Mouse (Mus musculus) lung, postnatal 4 days (tissue): ENCODE results near the gene Zfp131.

Experiments used
- DNase-seq, 2 experiments: peaks; one replicate each; pipeline ENCODE4 v3.0.0; 2021

The Zfp131 gene

DNA sequence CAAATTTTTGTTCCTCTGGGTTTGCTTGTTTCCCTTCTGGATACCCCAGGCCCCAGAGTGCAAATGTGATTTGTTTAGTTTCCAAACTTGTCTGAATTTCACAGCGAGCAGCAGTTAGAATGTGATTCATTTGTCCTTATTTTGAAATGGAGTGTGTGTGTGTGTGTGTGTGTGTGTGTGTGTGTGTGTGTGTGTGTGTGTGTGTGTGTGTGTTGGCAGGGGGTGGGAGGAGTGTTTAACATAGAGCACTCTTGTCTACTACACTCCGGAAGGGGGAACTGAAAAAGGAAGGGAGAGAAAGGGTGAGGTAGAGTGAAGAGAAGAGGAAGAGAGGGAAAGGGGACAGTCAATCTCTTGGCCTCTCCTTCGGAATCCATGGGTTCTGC is 36.1 kb downstream of the Zfp131 start:
- no peak for DNase-seq

DNA sequence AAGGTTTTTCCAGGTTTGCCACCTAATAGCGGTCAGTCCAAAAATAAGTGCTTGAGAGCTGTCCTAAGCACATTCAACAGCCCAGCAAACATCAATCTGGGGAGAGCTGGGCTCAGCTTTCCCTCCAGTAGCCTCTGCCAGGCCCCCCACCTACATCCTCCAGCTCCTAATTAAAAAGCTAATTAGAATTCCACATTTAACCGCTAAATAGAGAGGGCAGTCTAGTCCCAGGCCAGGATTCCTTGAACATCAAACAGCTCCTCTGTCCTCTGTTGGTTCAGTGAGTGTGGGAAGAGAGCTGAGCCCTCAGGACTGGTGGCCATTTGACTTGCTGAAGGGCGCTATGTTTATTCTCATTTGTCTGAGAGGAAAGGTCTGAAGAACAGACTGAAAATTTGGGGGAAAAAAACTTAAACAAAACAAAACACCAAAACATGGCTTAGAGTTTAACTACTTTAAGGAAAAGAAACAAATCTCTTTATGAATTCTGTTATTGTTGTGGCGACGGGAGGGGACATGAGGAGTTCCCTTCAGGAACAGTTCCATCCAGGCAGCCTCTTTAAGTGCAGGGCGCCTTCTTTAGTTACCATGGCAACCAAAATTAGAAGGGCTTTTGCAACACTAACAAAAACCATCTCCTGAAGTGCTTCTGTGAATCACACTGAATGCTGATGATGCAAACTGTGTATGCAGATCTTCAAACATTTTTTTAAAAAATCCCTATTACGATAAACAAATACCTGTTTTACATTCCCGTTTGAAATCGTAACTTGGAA is 36.6 kb downstream of the Zfp131 start:
- no peak for DNase-seq

DNA sequence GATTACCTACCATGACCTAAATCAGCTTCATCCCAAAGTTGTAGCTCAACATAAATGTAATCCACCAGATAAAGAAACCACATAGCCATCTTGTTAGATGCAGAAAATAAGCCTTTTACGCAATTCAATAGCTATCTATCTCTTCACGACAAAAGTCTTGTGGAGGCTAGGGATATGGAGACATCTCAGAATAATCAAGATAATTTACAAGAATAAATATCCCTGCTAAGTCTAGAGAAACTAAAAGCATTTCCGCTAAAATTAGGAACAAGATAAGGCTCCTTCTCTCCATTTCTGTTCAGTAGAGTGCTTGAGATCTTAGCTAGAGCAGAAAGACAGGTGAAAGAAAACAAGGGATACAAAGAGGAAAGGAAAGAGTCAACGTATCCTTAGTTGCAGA is 43.8 kb downstream of the Zfp131 start:
- DNase-seq: no peak

DNA sequence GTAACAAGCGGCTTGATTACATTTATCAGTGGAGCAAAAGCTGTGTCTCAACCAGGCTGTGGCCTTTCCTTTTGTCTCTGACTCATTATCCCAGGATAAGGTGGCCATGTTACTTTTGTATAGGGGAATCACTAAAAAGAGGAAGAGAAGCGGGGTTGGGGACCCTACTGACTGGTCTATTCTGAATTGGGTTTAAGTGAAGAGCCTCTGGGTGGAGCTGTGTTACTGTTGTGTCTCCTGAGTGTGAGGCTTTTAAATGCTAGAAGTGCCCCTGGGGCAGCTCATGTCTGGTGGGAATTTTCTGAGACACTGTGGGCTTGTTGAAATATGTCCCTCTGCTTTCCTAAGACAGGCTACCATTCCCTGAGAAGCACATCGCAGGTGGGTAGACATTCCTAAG is 47.2 kb downstream of the Zfp131 start:
- DNase-seq: no peak

DNA sequence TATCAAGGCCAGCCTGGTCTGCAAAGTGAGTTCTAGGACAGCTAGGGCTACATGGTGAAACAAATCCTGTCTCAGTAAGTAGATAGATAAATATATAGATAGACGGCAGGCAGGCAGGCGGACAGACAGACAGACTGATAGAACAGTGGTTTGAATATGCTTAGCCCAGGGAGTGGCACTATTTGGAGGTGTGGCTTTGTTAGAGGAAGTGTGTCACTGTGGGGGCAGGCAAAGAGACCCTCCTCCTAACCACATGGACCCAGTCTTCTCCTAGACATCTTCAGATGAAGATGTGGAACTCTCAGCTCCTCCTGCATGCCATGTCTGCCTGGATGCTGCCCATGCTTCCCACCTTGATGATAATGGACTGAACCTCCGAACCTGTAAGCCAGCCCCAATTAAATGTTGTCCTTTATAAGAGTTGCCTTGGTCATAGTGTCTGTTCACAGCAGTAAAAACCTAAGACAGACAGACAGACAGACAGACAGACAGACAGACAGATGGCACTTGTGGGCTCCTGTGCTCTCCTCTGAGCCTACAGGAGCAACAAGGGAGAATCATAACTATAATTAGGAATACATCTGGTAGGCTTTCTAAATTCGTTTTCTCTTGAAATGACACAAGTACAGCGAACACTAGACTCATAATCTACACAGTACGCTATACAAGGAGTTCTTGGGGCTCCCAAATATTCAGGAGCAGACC is 47.8 kb downstream of the Zfp131 start:
- DNase-seq: no peak

DNA sequence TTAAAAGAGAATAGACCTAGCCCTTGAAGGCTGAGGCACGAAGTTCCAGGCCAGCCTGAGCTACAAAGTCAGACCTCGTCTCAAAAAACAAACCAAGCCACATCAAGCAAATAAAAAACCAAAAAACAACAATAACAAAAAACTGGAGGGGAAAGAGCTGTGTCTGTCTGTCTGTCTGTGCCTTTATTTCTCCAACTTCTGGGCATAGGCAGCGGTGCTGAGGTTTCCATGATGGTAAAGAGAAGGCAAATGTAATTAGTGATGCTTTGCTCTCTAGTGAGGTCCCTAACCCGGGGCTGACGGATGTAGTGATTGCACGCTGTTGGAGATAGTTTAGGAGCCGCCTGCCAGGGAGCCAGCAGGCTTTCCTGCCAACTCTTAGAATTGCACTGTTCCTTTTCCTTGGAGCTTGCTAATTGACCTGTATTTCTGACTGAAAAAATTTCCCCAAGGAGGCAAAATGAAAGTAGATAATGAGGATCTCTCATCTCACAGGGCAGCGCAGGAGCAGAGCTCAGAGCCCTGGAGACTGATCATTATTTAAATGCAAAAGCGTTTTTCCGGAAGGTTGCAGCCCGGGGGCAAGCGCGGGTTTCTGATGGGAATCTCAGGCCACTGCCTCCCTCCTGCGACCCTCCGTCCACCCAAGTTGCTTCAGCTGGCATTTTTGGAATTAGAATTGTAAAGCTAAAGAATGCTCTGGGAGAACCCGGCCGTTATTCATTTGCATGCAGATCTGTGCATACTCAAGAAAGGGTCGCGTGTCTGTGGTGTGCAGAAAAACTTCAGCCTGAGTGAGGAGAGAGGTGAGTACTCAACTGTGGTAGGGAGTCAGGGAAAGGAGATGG is 49.1 kb downstream of the Zfp131 start:
- no peak for DNase-seq

DNA sequence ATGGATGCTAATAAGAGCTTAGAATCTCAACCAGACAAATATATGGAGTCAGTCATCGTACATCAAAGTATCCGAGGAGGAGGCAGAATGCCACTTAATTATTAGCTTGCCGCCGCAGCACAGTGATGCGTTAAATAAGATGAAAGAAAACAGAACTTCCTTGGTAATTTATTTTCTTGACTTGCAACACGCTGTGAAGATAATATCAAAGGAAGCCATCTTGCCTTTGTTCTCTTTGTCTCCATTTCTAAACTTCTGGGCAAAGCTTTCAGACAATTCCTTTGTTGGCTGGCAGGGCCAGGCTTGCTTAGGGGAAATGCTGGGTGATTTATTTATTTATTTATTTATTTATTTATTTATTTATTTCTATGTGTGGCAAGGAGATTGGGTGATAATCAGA is 59.2 kb downstream of the Zfp131 start:
- no peak for DNase-seq

DNA sequence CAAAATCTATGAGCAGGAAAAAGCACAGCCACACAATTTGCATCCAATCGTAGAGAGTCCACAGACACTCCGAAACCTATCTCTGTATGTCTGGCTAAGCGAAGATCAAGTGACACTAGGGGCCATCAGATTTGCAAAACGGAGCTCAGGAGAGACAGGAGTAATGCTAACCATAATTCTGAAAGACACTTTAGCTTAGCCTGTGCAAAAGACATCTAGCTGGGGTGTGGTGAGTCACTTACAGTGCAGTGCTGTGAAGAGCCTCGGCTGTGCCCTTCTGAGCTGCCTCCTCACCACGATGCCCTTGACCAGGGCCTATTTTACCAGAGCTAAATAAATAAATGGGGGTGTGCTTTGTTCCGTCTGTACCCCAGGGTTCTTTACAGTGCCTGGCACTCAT is 61.3 kb downstream of the Zfp131 start:
- DNase-seq: no peak

DNA sequence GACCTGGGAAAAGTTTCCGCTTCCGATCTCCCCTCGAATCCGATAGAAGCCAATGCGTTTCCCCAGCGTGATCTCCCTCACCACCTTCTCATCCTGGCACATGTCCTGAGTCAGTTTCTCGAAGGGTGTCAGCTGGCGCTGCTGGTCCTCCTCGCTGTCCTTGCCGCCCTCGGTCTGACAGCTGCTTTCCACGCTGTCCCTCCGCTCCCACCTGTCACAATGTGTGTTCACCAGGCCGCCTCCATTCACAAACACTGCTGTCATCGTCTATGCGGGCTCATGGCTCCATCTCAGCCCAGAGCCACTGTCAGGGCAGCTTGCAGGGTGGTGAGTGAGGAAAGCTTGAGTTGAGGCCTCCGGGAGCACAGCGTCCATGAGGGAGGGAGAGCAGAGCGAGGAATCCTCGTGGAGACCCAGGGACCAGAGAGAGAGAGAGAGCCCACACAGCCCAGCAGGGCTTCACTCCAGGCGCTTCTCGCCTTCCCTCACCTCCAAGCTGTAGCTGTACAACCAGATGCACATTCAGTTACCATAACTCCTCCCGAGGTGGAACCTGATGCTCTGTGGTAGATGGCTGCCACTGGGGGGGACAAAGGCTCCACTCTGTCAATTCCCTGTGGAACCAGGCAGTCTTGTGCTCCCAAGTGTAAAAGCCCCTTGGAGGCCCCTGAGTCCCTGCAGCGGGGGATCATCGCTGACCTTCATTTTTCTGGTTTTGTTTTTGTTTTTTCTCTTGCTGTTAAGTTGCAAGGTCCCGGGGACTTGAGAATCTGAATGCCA is 62.9 kb downstream of the Zfp131 start:
- DNase-seq: peak in 1 of 2 experiments; percentile 25

DNA sequence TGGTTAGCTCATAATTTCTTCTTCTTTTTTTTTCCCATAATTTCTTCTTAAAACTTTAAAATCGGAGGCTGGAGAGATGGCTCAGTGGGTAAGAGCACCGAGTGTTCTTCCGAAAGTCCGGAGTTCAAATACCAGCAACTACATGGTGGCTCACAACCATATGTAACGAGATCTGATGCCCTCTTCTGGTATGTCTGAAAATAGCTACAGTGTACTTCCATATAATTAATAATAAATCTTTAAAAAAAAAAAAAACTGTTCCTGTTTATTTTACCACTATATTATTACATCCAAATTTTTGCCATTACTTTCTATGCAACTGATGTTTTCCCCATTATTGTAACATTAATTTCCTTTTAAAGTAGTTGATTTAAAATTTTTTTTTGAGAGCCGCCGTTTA is 66.1 kb downstream of the Zfp131 start:
- DNase-seq: no peak

DNA sequence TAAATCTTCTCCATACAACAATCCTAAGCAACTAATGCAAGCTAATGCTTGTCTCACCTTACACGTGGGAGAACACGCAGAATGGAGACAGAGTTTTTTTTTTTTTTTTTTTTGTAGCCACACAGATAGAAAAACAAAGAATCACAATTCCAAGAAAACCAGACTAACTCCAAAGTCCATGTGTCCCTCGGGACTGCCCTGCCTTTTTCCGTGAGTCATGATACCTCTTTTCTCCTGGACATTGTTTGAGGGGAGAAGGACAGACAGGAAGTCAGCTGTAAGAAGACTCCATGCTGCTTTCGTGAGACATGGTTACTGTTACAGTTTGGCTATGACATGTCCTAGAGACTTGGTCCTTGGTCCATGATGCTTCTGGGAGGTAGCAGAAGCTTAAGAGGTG is 67.3 kb downstream of the Zfp131 start:
- no peak for DNase-seq

DNA sequence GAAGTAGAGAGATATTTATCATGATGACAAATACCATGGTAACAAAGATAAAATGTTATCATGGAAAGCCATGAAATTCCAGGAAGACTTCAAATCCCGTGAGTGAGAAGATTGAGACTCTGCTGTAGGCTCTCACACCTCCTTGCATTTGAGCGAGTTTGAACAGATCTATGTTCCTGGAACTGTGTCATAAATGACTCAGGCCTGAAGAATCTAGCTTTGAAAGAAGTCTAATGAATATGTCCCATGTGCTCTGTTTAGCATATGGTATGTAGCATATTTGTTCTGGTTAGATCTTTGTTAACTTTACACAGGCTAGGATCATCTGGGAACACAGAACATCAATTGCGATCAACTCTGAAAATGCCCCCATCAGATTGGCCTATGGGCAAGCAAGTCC is 68.2 kb downstream of the Zfp131 start:
- DNase-seq: no peak

DNA sequence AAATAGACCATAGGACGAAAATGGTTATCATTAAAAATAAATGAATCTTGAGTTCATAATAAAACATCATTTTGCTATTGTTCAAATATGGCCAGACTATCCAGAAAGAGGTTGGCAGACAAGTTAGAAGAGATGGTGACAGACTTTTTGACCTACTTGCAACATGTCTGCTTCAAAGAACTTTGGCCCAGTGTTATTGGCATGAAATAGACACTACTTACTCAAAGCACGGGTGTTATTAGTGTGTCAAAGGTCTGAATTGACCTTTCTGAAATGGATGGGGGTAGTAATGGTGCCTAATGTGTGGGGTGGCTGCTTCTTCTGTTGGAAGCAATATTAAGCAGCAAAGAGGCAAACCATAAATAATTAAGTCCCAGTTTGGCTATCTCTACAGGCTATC is 74.6 kb downstream of the Zfp131 start:
- DNase-seq: no peak
